Mouse (Mus musculus) midbrain, embryonic 11.5 days (tissue): ENCODE measurements at regions not wholly inside any gene's neighbourhood (a gene's known extent, or its start where the extent isn't known, plus 50 kb on each side); places are given as distances from the start of the nearest gene placed in this dataset.
"Not testable (repeated sequence)": the region's sequence is repeated elsewhere in the genome, so short reads cannot be mapped to it uniquely, and the experiment has no call there.

ENCODE experiments used
- ATAC-seq: fragments of 200-750 bp; cut with Nextera tagmentation; 2 replicates; pipeline ENCODE4 v1.8.0; 2017; ENCODE audit warnings: moderate TSS enrichment, moderate library complexity; ENCODE audit not compliant: low FRiP score
- DNase-seq: peaks from one replicate; pipeline ENCODE4 v3.0.0; 2015; ENCODE audit warnings: low spot score; ENCODE audit errors: missing footprints
- H3K27ac ChIP-seq: fragments of 300-500 bp; sonication (generic); 2 replicates; pipeline ENCODE4 v1.5.1; 2014; ENCODE audit warnings: low read depth, low read length
- H3K27me3 ChIP-seq: fragments of 300-500 bp; sonication (generic); 2 replicates; pipeline ENCODE4 v1.6.1; 2014; ENCODE audit warnings: mild to moderate bottlenecking, low read length, moderate library complexity, mixed read lengths; ENCODE audit not compliant: control insufficient read depth, insufficient read depth
- H3K36me3 ChIP-seq: fragments of 300-500 bp; sonication (generic); 2 replicates; pipeline ENCODE4 v1.6.1; 2014; ENCODE audit warnings: mild to moderate bottlenecking, low read length, moderate library complexity, mixed read lengths; ENCODE audit not compliant: control insufficient read depth, insufficient read depth
- H3K4me1 ChIP-seq: fragments of 300-500 bp; sonication (generic); 2 replicates; pipeline ENCODE4 v1.6.1; 2014; ENCODE audit warnings: low read length; ENCODE audit not compliant: control insufficient read depth, insufficient read depth
- H3K4me2 ChIP-seq: fragments of 300-500 bp; sonication (generic); 2 replicates; pipeline ENCODE4 v1.6.1; 2014; ENCODE audit warnings: mild to moderate bottlenecking, moderate library complexity
- H3K4me3 ChIP-seq: fragments of 300-500 bp; sonication (generic); 2 replicates; pipeline ENCODE4 v1.5.1; 2014; ENCODE audit warnings: low read depth, low read length
- H3K9ac ChIP-seq: fragments of 300-500 bp; sonication (generic); 2 replicates; pipeline ENCODE4 v1.6.1; 2014; ENCODE audit warnings: low read length
- H3K9me3 ChIP-seq: fragments of 300-500 bp; sonication (generic); 2 replicates; pipeline ENCODE4 v1.6.1; 2016; ENCODE audit warnings: low read length; ENCODE audit not compliant: control insufficient read depth
- WGBS: fragments of 180-500 bp; shearing (Covaris S2); extraction: QIAGEN DNeasy Blood & Tissue Kit; methylation state at CpG from one replicate; pipeline ENCODE4 v1.1.7; 2014; 5-methylcytosine and 5-hydroxymethylcytosine counted together

DNA sequence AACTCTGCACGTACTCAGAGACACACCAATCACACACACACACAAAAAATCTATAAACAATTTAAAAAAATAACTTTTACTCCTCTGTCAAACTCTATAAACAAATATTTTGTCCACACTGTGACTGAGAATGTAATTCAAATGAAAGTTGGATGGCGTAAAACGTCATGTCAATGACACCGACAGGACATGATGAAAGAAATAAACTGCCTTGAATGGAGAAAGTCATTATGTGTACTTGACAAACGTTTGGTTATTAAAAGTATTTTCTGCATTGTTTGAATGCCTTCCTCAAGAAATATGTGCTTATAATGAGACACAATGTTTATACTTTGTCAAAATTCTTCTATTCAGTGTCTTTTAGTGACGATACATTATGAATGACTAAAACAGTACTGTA, 1171.6 kb upstream of the Pcdh20 start:
- H3K9ac ChIP-seq = no peak overlapping the region
- no peak for ATAC-seq
- 91% methylated on average over 6 of the region's 6 CpGs for whole genome bisulfite sequencing

DNA sequence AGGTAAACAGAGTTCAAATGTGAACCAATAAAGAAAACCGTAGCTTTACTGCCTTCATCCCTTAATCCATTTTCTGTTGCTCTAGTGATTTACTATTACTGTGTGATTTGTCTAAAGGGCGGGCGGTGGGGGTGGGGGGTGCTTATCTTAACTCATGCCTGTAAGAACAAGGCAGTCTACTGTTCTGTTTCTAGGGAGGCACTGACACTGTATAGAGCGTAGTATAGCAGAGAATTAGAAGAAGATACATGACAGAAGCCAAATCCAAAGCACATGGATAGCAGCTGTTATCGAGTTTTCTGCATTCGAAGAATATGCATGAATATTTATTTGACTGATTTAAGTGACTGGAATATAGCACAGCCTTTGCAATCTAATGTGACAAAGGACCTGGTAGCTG, 1168.1 kb upstream of the Pcdh20 start:
- DNase-seq = no peak
- H3K4me3 ChIP-seq = no peak overlapping the region
- WGBS = 81% methylated on average over 6 of the region's 6 CpGs
- H3K9ac ChIP-seq = no peak overlapping the region
- no peak overlapping the region for H3K4me2 ChIP-seq
- ATAC-seq = peak; percentile 68; the same call in 1 of the 2 replicates
- no peaks in the 10 kb centered on the region for H3K27me3 ChIP-seq
- no peaks in the 10 kb centered on the region for H3K9me3 ChIP-seq
- no peak overlapping the region for H3K27ac ChIP-seq
- no peaks in the 10 kb centered on the region for H3K4me1 ChIP-seq
- H3K36me3 ChIP-seq = no peaks in the 10 kb centered on the region

More for the DNA sequence above, 1171.6 kb upstream of the Pcdh20 start:
- H3K4me1 ChIP-seq = no peaks in the 10 kb centered on the region
- H3K27me3 ChIP-seq = no peaks in the 10 kb centered on the region
- H3K4me3 ChIP-seq = no peak overlapping the region
- no peak overlapping the region for H3K27ac ChIP-seq
- no peaks in the 10 kb centered on the region for H3K36me3 ChIP-seq
- no peak overlapping the region for H3K4me2 ChIP-seq
- no peak for DNase-seq
- H3K9me3 ChIP-seq = no peaks in the 10 kb centered on the region

GRCm38 (mm10) chr14:89636689-89637088, 1165.5 kb upstream of the Pcdh20 start:
- H3K4me3 ChIP-seq = no peak overlapping the region
- H3K4me1 ChIP-seq = no peaks in the 10 kb centered on the region
- no peaks in the 10 kb centered on the region for H3K36me3 ChIP-seq
- H3K9me3 ChIP-seq = no peaks in the 10 kb centered on the region
- H3K27ac ChIP-seq = no peak overlapping the region
- H3K9ac ChIP-seq = no peak overlapping the region
- 75% methylated on average over 2 of the region's 2 CpGs for WGBS
- H3K4me2 ChIP-seq = no peak overlapping the region
- H3K27me3 ChIP-seq = no peaks in the 10 kb centered on the region
- ATAC-seq (no peak), DNase-seq (no peak)

- DNase-seq = no peak
- Histone ChIP-seq H3K36me3 (no peaks in the 10 kb centered on the region), H3K27me3 (no peaks in the 10 kb centered on the region), H3K27ac (no peak overlapping the region), H3K4me1 (no peaks in the 10 kb centered on the region), H3K4me2 (no peak overlapping the region), H3K4me3 (no peak overlapping the region), H3K9ac (no peak overlapping the region), H3K9me3 (no peaks in the 10 kb centered on the region)
- ATAC-seq = peak; percentile 57
- 23% methylated on average over 1 of the region's 1 CpGs for WGBS
Measured at GRCm38 (mm10) chr14:89634559-89635124, 1163.4 kb upstream of the Pcdh20 start.

- no peaks in the 10 kb centered on the region for H3K4me1 ChIP-seq
- H3K27me3 ChIP-seq = no peaks in the 10 kb centered on the region
- H3K4me3 ChIP-seq = no peak overlapping the region
- no peak overlapping the region for H3K9ac ChIP-seq
- 85% methylated on average over 1 of the region's 1 CpGs for WGBS
- no peak overlapping the region for H3K4me2 ChIP-seq
- no peaks in the 10 kb centered on the region for H3K36me3 ChIP-seq
- no peaks in the 10 kb centered on the region for H3K9me3 ChIP-seq
- no peak for DNase-seq
- H3K27ac ChIP-seq = no peak overlapping the region
- ATAC-seq = no peak
Measured at GRCm38 (mm10) chr14:89633654-89634053, 1162.5 kb upstream of the Pcdh20 start.

DNA sequence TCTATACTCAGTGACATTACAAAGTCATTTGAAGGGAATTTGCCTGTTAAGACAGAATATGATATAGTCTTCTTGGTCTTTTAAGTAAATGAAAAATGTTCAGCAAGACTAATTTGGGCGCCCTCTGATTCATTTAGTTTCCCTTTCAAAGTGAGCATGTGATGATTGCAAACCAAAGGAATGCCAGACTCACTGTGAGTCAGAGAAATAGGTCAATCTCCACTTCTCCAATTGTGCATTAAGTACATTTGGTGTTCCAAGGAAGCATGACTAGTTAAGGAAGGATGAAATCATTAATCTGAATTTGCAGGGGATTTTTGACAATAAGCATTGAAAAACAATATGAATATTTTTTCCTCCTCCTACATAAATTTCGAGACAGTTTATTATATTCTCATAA, 1139.5 kb upstream of the Pcdh20 start:
- ATAC-seq (no peak), DNase-seq (no peak)
- no peaks in the 10 kb centered on the region for H3K9me3 ChIP-seq
- no peak overlapping the region for H3K4me3 ChIP-seq
- no peak overlapping the region for H3K9ac ChIP-seq
- no peaks in the 10 kb centered on the region for H3K4me1 ChIP-seq
- no peaks in the 10 kb centered on the region for H3K36me3 ChIP-seq
- no peak overlapping the region for H3K4me2 ChIP-seq
- H3K27ac ChIP-seq = no peak overlapping the region
- 73% methylated on average over 2 of the region's 2 CpGs for WGBS
- H3K27me3 ChIP-seq = no peaks in the 10 kb centered on the region

DNA sequence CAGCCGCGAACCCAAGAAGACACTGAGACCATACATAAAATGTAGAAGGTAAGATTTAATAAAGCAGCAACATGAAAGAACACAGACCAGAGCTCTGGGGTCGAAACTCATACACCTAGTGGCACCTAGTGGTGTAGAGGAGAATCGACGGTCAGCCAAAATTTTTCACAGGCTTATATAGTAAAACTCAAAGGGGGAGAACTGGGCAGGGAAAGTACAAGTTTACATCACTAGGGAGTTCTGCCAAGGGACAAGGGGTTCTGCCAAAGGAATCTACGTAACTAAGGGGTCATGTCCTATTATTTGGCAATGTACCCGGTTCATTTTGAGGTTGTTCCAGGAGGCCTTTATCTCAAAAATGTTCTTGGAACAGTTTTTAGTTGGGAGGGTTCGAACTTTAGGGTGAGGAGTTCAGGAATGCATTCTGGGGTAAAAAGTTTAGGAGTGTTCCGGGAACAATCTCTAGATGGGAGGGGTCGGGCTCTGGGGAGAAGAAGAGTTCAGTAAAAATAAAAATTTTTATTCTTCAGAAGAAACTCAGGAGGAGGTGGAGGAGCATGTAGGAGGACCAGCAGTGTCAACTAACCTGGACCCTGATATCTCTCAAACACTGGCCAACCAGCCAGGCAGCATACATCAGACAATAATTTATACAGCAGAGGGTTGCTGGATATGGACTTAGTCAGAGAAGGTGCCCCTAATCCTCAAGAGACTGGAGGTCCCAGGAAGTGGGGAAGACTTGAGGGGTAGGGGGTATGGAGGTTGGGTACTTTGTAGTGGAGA, 1138.7 kb upstream of the Pcdh20 start:
- not testable (repeated sequence) for H3K36me3 ChIP-seq, H3K9me3 ChIP-seq, H3K4me3 ChIP-seq, H3K4me2 ChIP-seq, H3K9ac ChIP-seq, H3K27ac ChIP-seq, H3K27me3 ChIP-seq, ATAC-seq, DNase-seq, H3K4me1 ChIP-seq
- 56% methylated on average over 10 of the region's 10 CpGs for WGBS

DNA sequence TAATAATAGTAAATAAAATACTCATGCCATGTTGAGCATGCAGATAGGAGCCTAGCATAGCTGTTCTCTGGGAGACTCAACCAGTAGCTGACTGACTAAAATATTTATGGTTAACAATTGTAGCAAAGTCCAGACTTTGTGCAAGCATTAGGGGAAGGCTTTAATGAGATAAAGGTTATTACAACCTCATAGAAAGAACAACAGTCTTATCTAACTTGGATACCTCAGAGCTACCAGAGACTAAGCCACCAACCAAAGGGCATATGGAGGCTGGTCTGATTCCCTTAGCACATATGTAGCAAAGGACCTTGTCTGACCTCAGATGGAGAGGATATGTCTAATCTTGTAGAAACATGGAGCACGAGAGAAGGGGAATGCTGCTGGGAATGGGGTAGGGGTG, 1136.4 kb upstream of the Pcdh20 start:
- H3K36me3 ChIP-seq = no peaks in the 10 kb centered on the region
- no peak for DNase-seq
- no peaks in the 10 kb centered on the region for H3K4me1 ChIP-seq
- H3K4me2 ChIP-seq = no peak overlapping the region
- no peak overlapping the region for H3K4me3 ChIP-seq
- no peak overlapping the region for H3K9ac ChIP-seq
- H3K9me3 ChIP-seq = no peaks in the 10 kb centered on the region
- 83% methylated on average over 1 of the region's 1 CpGs for WGBS
- H3K27ac ChIP-seq = no peak overlapping the region
- H3K27me3 ChIP-seq = no peaks in the 10 kb centered on the region
- no peak for ATAC-seq

- WGBS = 84% methylated on average over 1 of the region's 1 CpGs
Measured at GRCm38 (mm10) chr14:89597812-89598211, 1126.6 kb upstream of the Pcdh20 start.

More at GRCm38 (mm10) chr14:89597812-89598211, 1126.6 kb upstream of the Pcdh20 start:
- H3K9me3 ChIP-seq = no peaks in the 10 kb centered on the region
- ATAC-seq (no peak), DNase-seq (no peak)
- H3K4me3 ChIP-seq = no peak overlapping the region
- H3K4me2 ChIP-seq = no peak overlapping the region
- no peaks in the 10 kb centered on the region for H3K27me3 ChIP-seq
- H3K27ac ChIP-seq = no peak overlapping the region
- H3K4me1 ChIP-seq = no peaks in the 10 kb centered on the region
- H3K9ac ChIP-seq = no peak overlapping the region
- no peaks in the 10 kb centered on the region for H3K36me3 ChIP-seq
